Mouse (Mus musculus): Measurements from ENCODE around the gene Nnmt. TPM values are rescaled to one million over a fixed set of nuclear protein-coding genes. Genes with fewer than 3 reads are reported as not detected.

Nnmt gene
- polyA plus RNA-seq (2015; fragmentation: Nextera tagmentation; extraction: Ambion mirVana), result 2.4 and 2.9 TPM in 2 replicates

- ATAC-seq, result no peak
- H3K36me3 ChIP-seq (ENCODE audit: control insufficient read depth, insufficient read depth, low read length), result no peaks in the 10 kb centered on the region
- 50% methylated on average over 8 of the region's 8 CpGs for WGBS
- H3K4me2 ChIP-seq (ENCODE audit: low read length), result no peak within 1 kb of the TSS
- H3K9ac ChIP-seq (ENCODE audit: low read depth, low read length), result no peak within 1 kb of the TSS
- no peaks in the 10 kb centered on the region for H3K9me3 ChIP-seq (replicated peaks; ENCODE audit: control insufficient read depth, low read length, poor library complexity, severe bottlenecking)
- no peak within 1 kb of the TSS for H3K4me3 ChIP-seq (ENCODE audit: low read depth, low read length)
- H3K27ac ChIP-seq (ENCODE audit: low read length), result no peak within 1 kb of the TSS
- H3K27me3 ChIP-seq (ENCODE audit: control insufficient read depth, insufficient read depth, low read depth, low read length), result no peaks in the 10 kb centered on the region
- no peaks in the 10 kb centered on the region for H3K4me1 ChIP-seq (ENCODE audit: control insufficient read depth, insufficient read depth, low read length)
Observed at GRCm38 (mm10) chr9:48604939-48605598, at the start of gene Nnmt. Gene Nnmt (minus strand): TSS chr9:48605153.

- Histone ChIP-seq H3K9me3 (replicated peaks; ENCODE audit: control insufficient read depth, low read length, poor library complexity, severe bottlenecking) (no peaks in the 10 kb centered on the region), H3K27ac (ENCODE audit: low read length) (no peak overlapping the region), H3K4me3 (ENCODE audit: low read depth, low read length) (no peak overlapping the region), H3K9ac (ENCODE audit: low read depth, low read length) (no peak overlapping the region), H3K4me1 (ENCODE audit: control insufficient read depth, insufficient read depth, low read length) (no peaks in the 10 kb centered on the region; the same call in 1 of the 2 replicates), H3K4me2 (ENCODE audit: low read length) (no peak overlapping the region), H3K27me3 (ENCODE audit: control insufficient read depth, insufficient read depth, low read depth, low read length) (no peaks in the 10 kb centered on the region; the same call in 1 of the 2 replicates), H3K36me3 (ENCODE audit: control insufficient read depth, insufficient read depth, low read length) (no peaks in the 10 kb centered on the region)
- ATAC-seq, result no peak
- 17% methylated on average over 8 of the region's 8 CpGs for WGBS
Observed at GRCm38 (mm10) chr9:48654730-48655129, 49.8 kb upstream of the Nnmt start.

GRCm38 (mm10) chr9:48653399-48654070 is 48.6 kb upstream of the Nnmt start:
- H3K9me3 ChIP-seq (replicated peaks; ENCODE audit: control insufficient read depth, low read length, poor library complexity, severe bottlenecking), result no peaks in the 10 kb centered on the region
- H3K9ac ChIP-seq (ENCODE audit: low read depth, low read length), result no peak overlapping the region
- no peak overlapping the region for H3K4me2 ChIP-seq (ENCODE audit: low read length)
- peaks cover 10% of the 10 kb centered on the region for H3K4me1 ChIP-seq (ENCODE audit: control insufficient read depth, insufficient read depth, low read length)
- H3K4me3 ChIP-seq (ENCODE audit: low read depth, low read length), result no peak overlapping the region
- no peaks in the 10 kb centered on the region; the same call in 1 of the 2 replicates for H3K27me3 ChIP-seq (ENCODE audit: control insufficient read depth, insufficient read depth, low read depth, low read length)
- H3K36me3 ChIP-seq (ENCODE audit: control insufficient read depth, insufficient read depth, low read length), result no peaks in the 10 kb centered on the region
- H3K27ac ChIP-seq (ENCODE audit: low read length), result no peak overlapping the region
- WGBS, result 48% methylated on average over 7 of the region's 7 CpGs
- no peak for ATAC-seq

- Histone ChIP-seq H3K4me1 (ENCODE audit: control insufficient read depth, insufficient read depth, low read length) (peaks cover 11% of the 10 kb centered on the region), H3K27me3 (ENCODE audit: control insufficient read depth, insufficient read depth, low read depth, low read length) (no peaks in the 10 kb centered on the region), H3K9me3 (replicated peaks; ENCODE audit: control insufficient read depth, low read length, poor library complexity, severe bottlenecking) (no peaks in the 10 kb centered on the region), H3K4me2 (ENCODE audit: low read length) (no peak overlapping the region), H3K4me3 (ENCODE audit: low read depth, low read length) (no peak overlapping the region), H3K9ac (ENCODE audit: low read depth, low read length) (no peak overlapping the region), H3K36me3 (ENCODE audit: control insufficient read depth, insufficient read depth, low read length) (no peaks in the 10 kb centered on the region), H3K27ac (ENCODE audit: low read length) (no peak overlapping the region)
- ATAC-seq, result no peak
- 33% methylated on average over 4 of the region's 4 CpGs for WGBS
Observed at GRCm38 (mm10) chr9:48652026-48652425, 47.1 kb upstream of the Nnmt start.

- WGBS, result 70% methylated on average over 2 of the region's 2 CpGs
- H3K27ac ChIP-seq (ENCODE audit: low read length), result no peak overlapping the region
- no peaks in the 10 kb centered on the region for H3K27me3 ChIP-seq (ENCODE audit: control insufficient read depth, insufficient read depth, low read depth, low read length)
- no peak overlapping the region for H3K9ac ChIP-seq (ENCODE audit: low read depth, low read length)
- peaks cover 11% of the 10 kb centered on the region for H3K4me1 ChIP-seq (ENCODE audit: control insufficient read depth, insufficient read depth, low read length)
- H3K4me3 ChIP-seq (ENCODE audit: low read depth, low read length), result no peak overlapping the region
- H3K36me3 ChIP-seq (ENCODE audit: control insufficient read depth, insufficient read depth, low read length), result no peaks in the 10 kb centered on the region
- no peaks in the 10 kb centered on the region for H3K9me3 ChIP-seq (replicated peaks; ENCODE audit: control insufficient read depth, low read length, poor library complexity, severe bottlenecking)
- no peak for ATAC-seq
- H3K4me2 ChIP-seq (ENCODE audit: low read length), result no peak overlapping the region
Observed at GRCm38 (mm10) chr9:48650846-48651245, 45.9 kb upstream of the Nnmt start.

GRCm38 (mm10) chr9:48649851-48650685 is 45.1 kb upstream of the Nnmt start:
- Histone ChIP-seq H3K9me3 (replicated peaks; ENCODE audit: control insufficient read depth, low read length, poor library complexity, severe bottlenecking) (no peaks in the 10 kb centered on the region), H3K4me3 (ENCODE audit: low read depth, low read length) (no peak overlapping the region), H3K27ac (ENCODE audit: low read length) (no peak overlapping the region), H3K4me1 (ENCODE audit: control insufficient read depth, insufficient read depth, low read length) (peaks cover 11% of the 10 kb centered on the region), H3K36me3 (ENCODE audit: control insufficient read depth, insufficient read depth, low read length) (no peaks in the 10 kb centered on the region), H3K9ac (ENCODE audit: low read depth, low read length) (no peak overlapping the region), H3K27me3 (ENCODE audit: control insufficient read depth, insufficient read depth, low read depth, low read length) (no peaks in the 10 kb centered on the region), H3K4me2 (ENCODE audit: low read length) (no peak overlapping the region; the same call in 1 of the 2 replicates)
- WGBS, result 27% methylated on average over 17 of the region's 17 CpGs
- no peak for ATAC-seq

- H3K4me1 ChIP-seq (ENCODE audit: control insufficient read depth, insufficient read depth, low read length), result peaks cover 11% of the 10 kb centered on the region
- peak; percentile 57; the same call in 1 of the 2 replicates for ATAC-seq
- no peaks in the 10 kb centered on the region for H3K27me3 ChIP-seq (ENCODE audit: control insufficient read depth, insufficient read depth, low read depth, low read length)
- H3K9ac ChIP-seq (ENCODE audit: low read depth, low read length), result peak overlapping the region; percentile 50; the same call in 1 of the 2 replicates
- H3K9me3 ChIP-seq (replicated peaks; ENCODE audit: control insufficient read depth, low read length, poor library complexity, severe bottlenecking), result peaks cover 4% of the 10 kb centered on the region; the same call in 1 of the 2 replicates
- no peak overlapping the region for H3K4me3 ChIP-seq (ENCODE audit: low read depth, low read length)
- peak overlapping the region; percentile 34 for H3K4me2 ChIP-seq (ENCODE audit: low read length)
- 2% methylated on average over 22 of the region's 22 CpGs for WGBS
- H3K27ac ChIP-seq (ENCODE audit: low read length), result no peak overlapping the region
- no peaks in the 10 kb centered on the region for H3K36me3 ChIP-seq (ENCODE audit: control insufficient read depth, insufficient read depth, low read length)
Observed at GRCm38 (mm10) chr9:48649098-48649766, 44.3 kb upstream of the Nnmt start.

- H3K4me2 ChIP-seq (ENCODE audit: low read length), result no peak overlapping the region
- H3K4me3 ChIP-seq (ENCODE audit: low read depth, low read length), result no peak overlapping the region
- H3K9me3 ChIP-seq (replicated peaks; ENCODE audit: control insufficient read depth, low read length, poor library complexity, severe bottlenecking), result peaks cover 5% of the 10 kb centered on the region; the same call in 1 of the 2 replicates
- WGBS, result 25% methylated on average over 12 of the region's 12 CpGs
- H3K27ac ChIP-seq (ENCODE audit: low read length), result no peak overlapping the region
- H3K36me3 ChIP-seq (ENCODE audit: control insufficient read depth, insufficient read depth, low read length), result no peaks in the 10 kb centered on the region
- no peak overlapping the region; the same call in 1 of the 2 replicates for H3K9ac ChIP-seq (ENCODE audit: low read depth, low read length)
- peaks cover 11% of the 10 kb centered on the region for H3K4me1 ChIP-seq (ENCODE audit: control insufficient read depth, insufficient read depth, low read length)
- ATAC-seq, result no peak
- no peaks in the 10 kb centered on the region for H3K27me3 ChIP-seq (ENCODE audit: control insufficient read depth, insufficient read depth, low read depth, low read length)
Observed at GRCm38 (mm10) chr9:48648285-48649097, 43.5 kb upstream of the Nnmt start.

Data from midbrain, embryonic 16.5 days (tissue).